Mouse (Mus musculus): ENCODE measurements around the gene H2-M5. TPM values are rescaled to one million over a fixed set of nuclear protein-coding genes. Genes with fewer than 3 reads are reported as not detected.

Gene H2-M5
- polyA plus RNA-seq, 1 experiment from 2014 or later = 0.34 TPM

DNA sequence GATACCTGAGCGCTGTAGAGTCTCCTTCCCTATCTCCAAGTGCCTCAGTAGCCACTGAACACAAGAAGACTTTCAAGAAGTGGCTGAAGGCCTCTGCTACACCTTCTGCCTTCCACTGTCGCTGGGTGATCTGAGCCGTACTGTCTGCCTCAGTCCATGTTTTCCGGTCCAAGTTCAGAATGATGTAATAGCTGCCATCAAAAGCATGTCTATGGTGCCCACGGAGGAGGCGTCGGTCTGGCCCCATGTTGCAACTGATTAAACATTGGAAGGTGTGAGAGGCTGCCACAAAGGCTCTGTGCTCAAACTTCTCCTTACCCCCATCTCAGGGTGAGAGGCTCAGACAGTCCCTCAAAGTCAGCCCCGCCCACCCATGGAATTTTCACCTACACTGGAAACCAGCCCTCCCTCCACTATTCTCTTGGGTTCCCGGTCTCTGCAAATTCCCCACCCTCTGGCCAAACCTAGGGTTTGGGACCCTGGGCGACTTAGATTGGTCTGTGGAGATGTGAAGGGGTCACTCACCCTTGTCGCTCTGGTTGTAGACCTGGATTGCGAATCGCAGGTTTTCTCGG is 18.9 kb downstream of the H2-M5 start:
- ATAC-seq (replicated peaks; ENCODE audit: insufficient number of reproducible peaks, insufficient read depth, low FRiP score, low read depth) = no peak
- Histone ChIP-seq H3K9ac (no peak overlapping the region), H3K27me3 (no peaks in the 10 kb centered on the region), H3K4me2 (no peak overlapping the region), H3K9me3 (replicated peaks) (no peaks in the 10 kb centered on the region), H3K4me1 (replicated peaks) (no peaks in the 10 kb centered on the region), H3K27ac (no peak overlapping the region), H3K36me3 (no peaks in the 10 kb centered on the region), H3K4me3 (no peak overlapping the region)
- WGBS = 74% methylated on average over 14 of the region's 14 CpGs

DNA sequence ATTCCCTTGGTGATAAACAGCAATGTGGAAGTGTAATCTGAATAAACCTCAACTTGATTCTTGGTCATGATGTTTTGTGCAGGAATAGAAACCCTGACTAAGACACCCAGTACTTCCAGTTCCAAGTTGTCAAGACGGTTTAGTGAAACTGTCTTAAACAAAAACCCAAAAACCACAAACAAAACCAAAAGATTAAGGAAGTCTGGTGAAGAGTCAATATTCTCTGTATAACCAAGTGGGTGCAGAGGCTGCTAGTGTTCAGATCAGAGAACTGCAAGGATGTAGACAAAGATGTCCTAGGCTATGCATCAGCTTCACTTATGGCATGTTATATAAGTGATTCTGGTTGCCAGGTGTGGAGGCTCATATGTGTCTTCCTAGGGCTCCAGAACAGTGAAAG is 22.5 kb downstream of the H2-M5 start:
- no peaks in the 10 kb centered on the region for H3K27me3 ChIP-seq
- no peaks in the 10 kb centered on the region for H3K36me3 ChIP-seq
- no peak overlapping the region for H3K4me2 ChIP-seq
- no peak overlapping the region for H3K27ac ChIP-seq
- H3K9me3 ChIP-seq (replicated peaks) = no peaks in the 10 kb centered on the region
- no peak overlapping the region for H3K4me3 ChIP-seq
- H3K9ac ChIP-seq = no peak overlapping the region
- no peak for ATAC-seq (replicated peaks; ENCODE audit: insufficient number of reproducible peaks, insufficient read depth, low FRiP score, low read depth)
- H3K4me1 ChIP-seq (replicated peaks) = no peaks in the 10 kb centered on the region
- 70% methylated on average over 1 of the region's 1 CpGs for WGBS

DNA sequence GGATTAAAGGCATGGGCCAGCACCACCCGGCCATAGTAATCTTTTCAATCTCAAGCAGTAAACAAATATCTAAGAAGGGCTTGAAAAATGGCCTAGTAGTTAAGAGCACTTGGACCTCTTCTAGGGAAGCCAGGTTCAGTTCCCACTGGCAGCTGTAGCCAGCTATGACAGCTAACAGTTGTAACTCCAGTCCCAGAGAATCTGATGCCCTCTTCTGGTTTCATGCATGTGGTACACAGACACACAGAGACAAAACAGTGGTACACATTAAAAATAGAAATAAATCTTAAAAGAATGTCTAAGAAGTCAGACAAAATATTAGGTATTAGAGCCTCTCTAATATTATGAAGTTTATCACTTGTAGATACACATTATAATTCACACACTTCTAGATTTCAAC is 28.2 kb downstream of the H2-M5 start:
- H3K36me3 ChIP-seq = peaks cover 4% of the 10 kb centered on the region
- H3K4me3 ChIP-seq = no peak overlapping the region
- no peak for ATAC-seq (replicated peaks; ENCODE audit: insufficient number of reproducible peaks, insufficient read depth, low FRiP score, low read depth)
- no peak overlapping the region for H3K4me2 ChIP-seq
- no peaks in the 10 kb centered on the region for H3K9me3 ChIP-seq (replicated peaks)
- 60% methylated on average over 1 of the region's 1 CpGs for WGBS
- H3K27ac ChIP-seq = no peak overlapping the region
- H3K4me1 ChIP-seq (replicated peaks) = peaks cover 14% of the 10 kb centered on the region
- no peak overlapping the region for H3K9ac ChIP-seq
- no peaks in the 10 kb centered on the region for H3K27me3 ChIP-seq

DNA sequence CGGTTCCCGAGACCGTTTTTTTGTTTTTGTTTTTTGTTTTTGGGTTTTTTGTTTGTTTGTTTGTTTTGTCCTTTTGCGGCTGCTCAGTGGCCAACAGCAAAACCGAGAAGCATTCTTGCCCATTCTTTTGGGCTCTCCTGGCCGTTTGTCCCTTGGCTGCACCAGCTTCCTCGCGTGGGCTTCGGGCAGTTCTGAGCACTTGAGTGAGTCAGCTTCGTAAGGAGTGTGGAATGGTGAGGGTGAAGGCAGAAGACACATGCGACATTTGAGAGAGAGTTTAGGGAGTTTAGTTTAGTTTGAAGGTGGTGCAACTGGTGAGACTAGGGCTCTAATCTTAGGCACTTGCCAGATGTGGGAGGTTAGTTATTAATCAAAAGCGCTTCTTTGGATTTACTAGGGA is 30.5 kb downstream of the H2-M5 start:
- H3K4me1 ChIP-seq (replicated peaks) = peaks cover 14% of the 10 kb centered on the region
- WGBS = 11% methylated on average over 12 of the region's 12 CpGs
- peak overlapping the region; percentile 83 for H3K4me2 ChIP-seq
- H3K27me3 ChIP-seq = no peaks in the 10 kb centered on the region
- H3K9ac ChIP-seq = peak overlapping the region; percentile 69
- H3K4me3 ChIP-seq = peak overlapping the region; percentile 76
- ATAC-seq (replicated peaks; ENCODE audit: insufficient number of reproducible peaks, insufficient read depth, low FRiP score, low read depth) = no peak
- peaks cover 16% of the 10 kb centered on the region for H3K36me3 ChIP-seq
- peak overlapping the region; percentile 87 for H3K27ac ChIP-seq
- H3K9me3 ChIP-seq (replicated peaks) = no peaks in the 10 kb centered on the region

GRCm38 (mm10) chr17:36957999-36958743 is 31.2 kb downstream of the H2-M5 start, which contains the start of the genes Znrd1 and Znrd1as:
Gene Znrd1, minus strand, starts transcription at chr17:36958559.
Gene Znrd1as, plus strand, starts transcription at chr17:36958592.
- Histone ChIP-seq H3K36me3 (peaks cover 16% of the 10 kb centered on the region), H3K4me2 (peak within 1 kb of the TSS; percentile 83), H3K4me1 (replicated peaks) (peaks cover 14% of the 10 kb centered on the region), H3K4me3 (peak within 1 kb of the TSS; percentile 76), H3K9me3 (replicated peaks) (no peaks in the 10 kb centered on the region), H3K27me3 (no peaks in the 10 kb centered on the region), H3K27ac (peak within 1 kb of the TSS; percentile 87), H3K9ac (peak within 1 kb of the TSS; percentile 79)
- peak; percentile 96 for ATAC-seq (replicated peaks; ENCODE audit: insufficient number of reproducible peaks, insufficient read depth, low FRiP score, low read depth)
- WGBS = under 1% methylated on average over 46 of the region's 46 CpGs

DNA sequence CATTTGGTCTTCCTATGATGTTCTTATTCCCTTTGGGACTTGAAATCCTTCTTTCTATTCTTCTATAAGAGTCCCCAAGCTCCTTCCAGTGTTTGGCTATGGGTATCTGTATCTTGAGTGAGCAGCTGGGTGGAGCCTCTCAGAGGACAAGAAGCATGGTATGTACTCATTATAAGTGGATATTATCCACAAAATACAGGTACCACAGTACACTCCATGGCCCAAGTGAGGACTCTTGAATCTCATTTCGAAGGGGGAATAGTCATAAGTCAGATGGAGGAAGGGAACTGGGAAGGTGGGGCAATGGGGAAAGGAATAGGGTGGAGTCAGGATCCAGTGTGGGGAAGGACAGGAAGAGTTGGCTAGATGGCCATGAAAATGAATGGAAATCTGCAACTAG is 36.3 kb downstream of the H2-M5 start:
- Histone ChIP-seq H3K27ac (no peak overlapping the region), H3K9me3 (replicated peaks) (no peaks in the 10 kb centered on the region), H3K27me3 (no peaks in the 10 kb centered on the region), H3K4me3 (no peak overlapping the region), H3K4me2 (no peak overlapping the region), H3K9ac (no peak overlapping the region), H3K4me1 (replicated peaks) (peaks cover 16% of the 10 kb centered on the region), H3K36me3 (peaks cover 26% of the 10 kb centered on the region)
- WGBS = 88% methylated on average over 1 of the region's 1 CpGs
- no peak for ATAC-seq (replicated peaks; ENCODE audit: insufficient number of reproducible peaks, insufficient read depth, low FRiP score, low read depth)

GRCm38 (mm10) chr17:36952631-36953030 is 36.7 kb downstream of the H2-M5 start:
- H3K4me1 ChIP-seq (replicated peaks) = peaks cover 15% of the 10 kb centered on the region

DNA sequence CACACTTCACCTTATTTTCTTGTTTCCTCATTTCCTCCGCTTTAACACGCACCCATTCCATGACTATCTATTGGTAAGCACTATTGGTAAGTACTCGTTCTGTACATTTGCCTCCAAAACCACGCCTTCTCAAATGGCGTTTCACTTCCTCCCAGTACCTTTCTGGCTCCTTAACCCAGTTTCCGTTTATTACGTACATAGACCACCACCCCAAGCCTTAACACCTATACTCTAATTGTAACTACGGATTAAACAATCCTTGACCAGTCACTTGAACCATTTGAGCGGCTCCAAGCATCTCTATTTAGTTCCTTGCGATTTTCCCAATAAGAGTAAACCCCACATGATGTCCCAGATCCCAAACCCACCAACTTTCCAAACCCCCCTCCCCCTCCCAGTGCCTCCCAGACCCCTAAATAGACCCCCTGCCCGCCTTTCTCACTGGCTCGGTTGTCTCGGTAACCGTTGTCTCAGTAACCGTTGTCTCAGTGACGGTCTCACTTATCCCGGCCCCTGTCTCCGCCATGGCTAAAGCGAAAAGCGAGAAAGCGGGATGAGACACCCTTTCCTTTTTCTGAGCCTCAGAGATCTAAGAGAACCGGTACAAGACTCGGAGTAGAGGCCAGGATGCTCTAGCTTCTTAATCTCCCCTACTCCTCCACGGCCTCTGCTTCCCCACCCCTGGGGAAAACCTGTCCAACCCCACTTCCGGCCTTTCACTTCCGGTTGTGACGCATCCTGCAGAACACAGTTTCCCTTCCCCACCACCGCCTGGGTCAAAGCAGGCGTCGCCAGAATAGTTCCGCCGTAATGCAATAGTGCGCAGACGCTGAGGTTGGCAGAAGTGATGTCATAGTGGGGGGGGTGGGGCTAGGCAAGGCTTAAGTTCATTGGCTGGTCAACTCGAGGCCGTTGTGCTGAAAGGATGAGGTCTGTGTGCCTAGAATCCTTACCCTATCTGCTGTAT is 38.1 kb downstream of the H2-M5 start, which contains the start of gene Ppp1r11:
Ppp1r11 (minus strand) TSS at position 761 of the 967 bp plus-strand sequence.
- peak; percentile 96 for ATAC-seq (replicated peaks; ENCODE audit: insufficient number of reproducible peaks, insufficient read depth, low FRiP score, low read depth)
- Histone ChIP-seq H3K4me1 (replicated peaks) (peaks cover 23% of the 10 kb centered on the region), H3K4me2 (peak within 1 kb of the TSS; percentile 68), H3K9ac (peak within 1 kb of the TSS; percentile 73), H3K27me3 (peaks cover 10% of the 10 kb centered on the region), H3K36me3 (peaks cover 23% of the 10 kb centered on the region), H3K4me3 (peak within 1 kb of the TSS; percentile 87), H3K9me3 (replicated peaks) (no peaks in the 10 kb centered on the region), H3K27ac (peak within 1 kb of the TSS; percentile 75)
- 2% methylated on average over 36 of the region's 36 CpGs for WGBS

More at GRCm38 (mm10) chr17:36952631-36953030, 36.7 kb downstream of the H2-M5 start:
- Histone ChIP-seq H3K9ac (no peak overlapping the region), H3K9me3 (replicated peaks) (no peaks in the 10 kb centered on the region), H3K36me3 (peaks cover 26% of the 10 kb centered on the region), H3K4me3 (no peak overlapping the region), H3K27me3 (peaks cover under 1% of the 10 kb centered on the region; the same call in 1 of the 2 replicates), H3K4me2 (no peak overlapping the region), H3K27ac (no peak overlapping the region)
- 75% methylated on average over 2 of the region's 2 CpGs for WGBS
- ATAC-seq (replicated peaks; ENCODE audit: insufficient number of reproducible peaks, insufficient read depth, low FRiP score, low read depth) = no peak

- no peaks in the 10 kb centered on the region for H3K9me3 ChIP-seq (replicated peaks)
- no peak overlapping the region for H3K9ac ChIP-seq
- peaks cover 12% of the 10 kb centered on the region for H3K36me3 ChIP-seq
- peaks cover 23% of the 10 kb centered on the region for H3K4me1 ChIP-seq (replicated peaks)
- no peak for ATAC-seq (replicated peaks; ENCODE audit: insufficient number of reproducible peaks, insufficient read depth, low FRiP score, low read depth)
- no peak overlapping the region for H3K4me2 ChIP-seq
- WGBS = 92% methylated on average over 8 of the region's 8 CpGs
- peaks cover 30% of the 10 kb centered on the region for H3K27me3 ChIP-seq
- H3K27ac ChIP-seq = no peak overlapping the region
- H3K4me3 ChIP-seq = no peak overlapping the region
These were observed 40.1 kb downstream of the H2-M5 start for GRCm38 (mm10) chr17:36949265-36949664.

DNA sequence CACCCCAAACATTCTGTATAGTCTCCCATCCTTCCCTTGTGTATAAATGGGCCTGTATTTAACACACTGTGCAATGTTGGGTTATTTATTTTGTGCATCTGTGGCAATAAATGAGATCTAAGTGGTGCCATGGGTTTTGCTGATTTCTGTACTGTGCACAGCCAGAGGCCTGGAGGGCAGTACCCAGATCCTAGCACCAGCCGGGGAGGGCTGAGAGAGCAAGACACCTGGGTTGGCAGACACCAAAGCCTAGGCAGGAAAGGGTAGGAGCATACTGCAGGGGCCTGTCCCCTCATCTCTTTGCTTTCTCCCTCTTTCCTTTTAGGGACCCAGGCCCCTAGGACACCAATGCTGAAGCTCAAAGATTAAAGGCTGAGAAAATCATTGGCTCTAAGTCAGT is 41.1 kb downstream of the H2-M5 start:
- Histone ChIP-seq H3K27me3 (peaks cover 40% of the 10 kb centered on the region), H3K27ac (no peak overlapping the region), H3K36me3 (peaks cover 9% of the 10 kb centered on the region; the same call in 1 of the 2 replicates), H3K4me2 (no peak overlapping the region), H3K9me3 (replicated peaks) (no peaks in the 10 kb centered on the region), H3K4me1 (replicated peaks) (peaks cover 26% of the 10 kb centered on the region), H3K4me3 (no peak overlapping the region), H3K9ac (no peak overlapping the region)
- no peak for ATAC-seq (replicated peaks; ENCODE audit: insufficient number of reproducible peaks, insufficient read depth, low FRiP score, low read depth)
- WGBS = 83% methylated on average over 1 of the region's 1 CpGs

Data from heart, embryonic 15.5 days (tissue).